Mouse (Mus musculus): ENCODE data around the gene Hunk. TPM values are rescaled to one million over a fixed set of nuclear protein-coding genes. Genes with fewer than 3 reads are reported as not detected.
A peak's percentile ranks its signal among the peaks of the same experiment; 100 is the strongest.

Gene Hunk
- total RNA-seq, 2 experiments from 2014 or later = 6.0 to 6.1 TPM

GRCm38 (mm10) chr16:90435231-90435630 is 49.4 kb downstream of the Hunk start:
- no peak for DNase-seq

- no peak for DNase-seq
Observed at GRCm38 (mm10) chr16:90437276-90437675, 51.5 kb downstream of the Hunk start.

GRCm38 (mm10) chr16:90439493-90439892 is 53.7 kb downstream of the Hunk start:
- DNase-seq = no peak

- no peak for DNase-seq
Observed at GRCm38 (mm10) chr16:90440654-90441053, 54.8 kb downstream of the Hunk start.

- DNase-seq = no peak
Observed at GRCm38 (mm10) chr16:90442991-90443390, 57.2 kb downstream of the Hunk start.

- peak; percentile 47 for DNase-seq
Observed at GRCm38 (mm10) chr16:90453197-90453596, 67.4 kb downstream of the Hunk start.

GRCm38 (mm10) chr16:90456495-90457125 is 70.8 kb downstream of the Hunk start:
- no peak for DNase-seq

GRCm38 (mm10) chr16:90458899-90459610 is 73.2 kb downstream of the Hunk start:
- DNase-seq = no peak

- DNase-seq = no peak
Observed at GRCm38 (mm10) chr16:90461304-90461905, 75.6 kb downstream of the Hunk start.

GRCm38 (mm10) chr16:90462728-90463275 is 77.0 kb downstream of the Hunk start:
- DNase-seq = no peak

- no peak for DNase-seq
Observed at GRCm38 (mm10) chr16:90465154-90465553, 79.3 kb downstream of the Hunk start.

- DNase-seq = no peak
Observed at GRCm38 (mm10) chr16:90468286-90468685, 82.5 kb downstream of the Hunk start.

- no peak for DNase-seq
Observed at GRCm38 (mm10) chr16:90475701-90476229, 90.0 kb downstream of the Hunk start.

GRCm38 (mm10) chr16:90481612-90482011 is 95.8 kb downstream of the Hunk start:
- no peak for DNase-seq

GRCm38 (mm10) chr16:90483341-90483740 is 97.5 kb downstream of the Hunk start:
- no peak for DNase-seq

- DNase-seq = no peak
Observed at GRCm38 (mm10) chr16:90485125-90485524, 99.3 kb downstream of the Hunk start.

- no peak for DNase-seq
Observed at GRCm38 (mm10) chr16:90485599-90485998, 99.8 kb downstream of the Hunk start.

GRCm38 (mm10) chr16:90490066-90490465 is 104.3 kb downstream of the Hunk start:
- DNase-seq = no peak

GRCm38 (mm10) chr16:90491898-90492499 is 106.2 kb downstream of the Hunk start:
- DNase-seq = no peak

- no peak for DNase-seq
Observed at GRCm38 (mm10) chr16:90496930-90497329, 111.1 kb downstream of the Hunk start.

- DNase-seq = no peak
Observed at GRCm38 (mm10) chr16:90497749-90498464, 112.1 kb downstream of the Hunk start.

GRCm38 (mm10) chr16:90500809-90501208 is 115.0 kb downstream of the Hunk start:
- DNase-seq = no peak

All from gastrocnemius, postnatal 10 days (tissue).